ENCODE assay signal across 29 mouse cellular contexts in the genomic region with DNA sequence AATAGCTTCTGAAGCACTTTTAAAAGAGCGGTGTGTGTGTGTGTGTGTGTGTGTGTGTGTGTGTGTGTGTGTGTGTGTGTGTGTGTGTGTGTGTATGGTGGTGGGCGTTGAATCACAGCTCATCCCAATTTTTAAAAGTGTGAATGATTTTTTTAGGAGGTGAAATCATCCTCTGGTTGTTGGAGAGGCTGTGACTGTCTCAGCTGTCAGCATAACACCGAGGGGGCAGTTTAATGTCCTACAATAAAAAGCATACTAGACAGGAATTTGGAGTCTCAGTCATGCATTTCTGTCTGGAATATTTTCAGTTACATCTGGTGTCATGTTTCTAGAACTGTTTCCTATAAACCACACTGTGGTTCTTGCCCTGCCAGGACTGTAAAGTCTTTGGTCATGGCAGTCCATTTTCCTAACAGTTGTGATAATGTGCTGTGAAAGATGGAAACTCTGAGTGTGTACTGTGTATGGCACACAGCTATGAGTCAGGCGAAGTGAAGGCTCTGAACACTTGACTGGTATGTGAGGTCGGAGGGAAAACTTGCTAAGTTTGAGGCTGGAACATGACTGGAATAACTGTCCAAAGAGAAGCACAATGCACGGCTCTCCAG. TPM values are rescaled to one million over a fixed set of nuclear protein-coding genes. Genes with fewer than 3 reads are reported as not detected.
DNase-seq lines count a peak whose midpoint lies in the region; ATAC-seq and TF ChIP-seq lines count a peak whose summit lies in the region.
"Had no signal": no experiment of that assay in that cellular context is flagged by ENCODE, and none has a peak within 500 bp of the region (broad histone marks: within the 10 kb centered on the region; RNA-seq: fewer than 3 reads in every experiment).

No protein-coding gene starts in this region.

- no peak for TF ChIP-seq POLR2A in myocyte (IDR thresholded peaks at IDR 0.05; ENCODE audit: insufficient read length, low read depth)

- intact Hi-C loops in heart, postnatal 36 days (cut with DNase I): no loop called here

- no peaks in the 10 kb centered on the region for H3K4me1 ChIP-seq in embryonic facial prominence, embryonic 15.5 days
- H3K4me1 ChIP-seq in hindbrain, embryonic 12.5 days: no peaks in the 10 kb centered on the region
- H3K4me1 ChIP-seq: forebrain, embryonic 12.5 days; heart, embryonic 10.5 days; heart, embryonic 15.5 days; hindbrain, embryonic 13.5 days; midbrain, embryonic 12.5 days had no signal

- no peaks in the 10 kb centered on the region for H3K27me3 ChIP-seq in embryonic facial prominence, embryonic 15.5 days
- no peaks in the 10 kb centered on the region for H3K27me3 ChIP-seq in myocyte (ENCODE audit: control insufficient read depth, insufficient read depth, insufficient read length)
- no peaks in the 10 kb centered on the region for H3K27me3 ChIP-seq in hindbrain, embryonic 12.5 days
- H3K27me3 ChIP-seq: forebrain, embryonic 12.5 days; heart, embryonic 15.5 days; hindbrain, embryonic 13.5 days; megakaryocyte, embryonic 14.5 days; midbrain, embryonic 12.5 days had no signal

- no peaks in the 10 kb centered on the region for H3K9me3 ChIP-seq in embryonic facial prominence, embryonic 15.5 days (replicated peaks)
- no peaks in the 10 kb centered on the region for H3K9me3 ChIP-seq in hindbrain, embryonic 12.5 days (replicated peaks)
- H3K9me3 ChIP-seq: forebrain, embryonic 12.5 days; heart, embryonic 10.5 days; heart, embryonic 15.5 days; hindbrain, embryonic 13.5 days; megakaryocyte, embryonic 14.5 days; midbrain, embryonic 12.5 days had no signal

- H3ac ChIP-seq in myocyte (ENCODE audit: control insufficient read depth, insufficient read length): no peak overlapping the region

- no peak overlapping the region for H3K4me2 ChIP-seq in embryonic facial prominence, embryonic 15.5 days (replicated peaks)
- H3K4me2 ChIP-seq in myocyte (ENCODE audit: low read depth): peak overlapping the region; percentile 68
- H3K4me2 ChIP-seq in hindbrain, embryonic 12.5 days (replicated peaks): no peak overlapping the region
- H3K4me2 ChIP-seq: forebrain, embryonic 12.5 days; heart, embryonic 15.5 days; hindbrain, embryonic 13.5 days; lung, embryonic 14.5 days; midbrain, embryonic 12.5 days had no signal

- H3K79me2 ChIP-seq in myocyte (ENCODE audit: control insufficient read depth, insufficient read depth): no peaks in the 10 kb centered on the region

- H3K36me3 ChIP-seq in embryonic facial prominence, embryonic 15.5 days: peaks cover 43% of the 10 kb centered on the region
- H3K36me3 ChIP-seq in myocyte (ENCODE audit: control insufficient read depth, insufficient read depth): peaks cover 14% of the 10 kb centered on the region
- H3K36me3 ChIP-seq in hindbrain, embryonic 12.5 days: peaks cover 52% of the 10 kb centered on the region

- ATAC-seq in embryonic facial prominence, embryonic 15.5 days (ENCODE audit: insufficient number of reproducible peaks, low FRiP score, low TSS enrichment, low read depth): peak; percentile 47; the same call in 1 of the 2 replicates
- ATAC-seq in hindbrain, embryonic 12.5 days (ENCODE audit: low FRiP score): no peak
- ATAC-seq: forebrain, postnatal 0 days; intestine, postnatal 0 days had no signal

- H3K9ac ChIP-seq in embryonic facial prominence, embryonic 15.5 days: no peak overlapping the region
- H3K9ac ChIP-seq in hindbrain, embryonic 12.5 days: no peak overlapping the region
- H3K9ac ChIP-seq: forebrain, embryonic 12.5 days; forebrain, postnatal 0 days; heart, embryonic 15.5 days; hindbrain, embryonic 13.5 days; liver, embryonic 14.5 days; lung, embryonic 14.5 days; midbrain, embryonic 12.5 days had no signal

- no peak overlapping the region for H3K4me3 ChIP-seq in embryonic facial prominence, embryonic 15.5 days (replicated peaks)
- H3K4me3 ChIP-seq in myocyte: no peak overlapping the region
- H3K4me3 ChIP-seq in hindbrain, embryonic 12.5 days: no peak overlapping the region
- H3K4me3 ChIP-seq: erythroblast, embryonic 14.5 days; forebrain, embryonic 12.5 days; heart, embryonic 10.5 days; heart, embryonic 15.5 days; hindbrain, embryonic 13.5 days; left cerebral cortex, adult 2 months; megakaryocyte, embryonic 14.5 days; midbrain, embryonic 12.5 days had no signal

- no peak overlapping the region for H3K27ac ChIP-seq in embryonic facial prominence, embryonic 15.5 days (replicated peaks)
- H3K27ac ChIP-seq in hindbrain, embryonic 12.5 days: no peak overlapping the region
- H3K27ac ChIP-seq: forebrain, embryonic 12.5 days; heart, embryonic 10.5 days; heart, embryonic 15.5 days; hindbrain, embryonic 13.5 days; left cerebral cortex, adult 2 months; liver, embryonic 14.5 days; midbrain, embryonic 12.5 days had no signal

- 71% methylated on average over 6 of the region's 6 CpGs for WGBS in embryonic facial prominence, embryonic 15.5 days
- WGBS in hindbrain, embryonic 12.5 days: 90% methylated on average over 6 of the region's 6 CpGs

- peak; percentile 25 for DNase-seq in heart, adult 11 months
- DNase-seq in heart, postnatal 36 days: no peak
- peak; percentile 10 to 16 for DNase-seq in right cerebral cortex, adult 2 months (ENCODE audit: low spot score in 2 of 2)
- DNase-seq in right cerebral cortex, postnatal 25 days: no peak
- DNase-seq in cerebellum, postnatal 25 days: no peak
- DNase-seq: adrenal gland, postnatal 25 days; B cell, adult 2 months; cerebellum, adult 18-20 months; cerebellum, postnatal 14 days; forebrain, postnatal 0 days; gastrocnemius, postnatal 14 days; kidney, postnatal 14 days; liver; lung, embryonic 14.5 days; lung, postnatal 4 days; thymus, postnatal 4 days had no signal

TF ChIP-seq in myocyte, 11 proteins besides CTCF, POLR2A, EP300 and RAD21:
- TF ChIP-seq CEBPB (IDR thresholded peaks at IDR 0.05; ENCODE audit: insufficient read depth, poor library complexity, severe bottlenecking) (no peak), POLR2AphosphoS2 (IDR thresholded peaks at IDR 0.05; ENCODE audit: insufficient read length, low read depth) (no peak), MAX (IDR thresholded peaks at IDR 0.05; ENCODE audit: low read depth) (no peak), MYOG (IDR thresholded peaks at IDR 0.05; ENCODE audit: control insufficient read depth in 1 of 3, insufficient read depth in 1 of 3, insufficient read length in 2 of 3, low read depth in 2 of 3) (no peak), MYOD1 (IDR thresholded peaks at IDR 0.05; ENCODE audit: control insufficient read depth in 1 of 3, insufficient read length in 2 of 3, low read depth in 2 of 3) (peak in 1 of 3 experiments; percentile 10), REST (IDR thresholded peaks at IDR 0.05; ENCODE audit: insufficient read depth, insufficient read length) (no peak), SRF (IDR thresholded peaks at IDR 0.05; ENCODE audit: control insufficient read depth, insufficient read length, low read depth) (no peak)

RNA-seq across cellular contexts. Expression of a gene that starts 8.5 kb away (rescaled TPM):
- total RNA-seq in heart, postnatal 36 days (2021): 10 to 100 TPM; 20.4 to 23.1 TPM
- polyA plus RNA-seq in embryonic facial prominence, embryonic 15.5 days (2015; fragmentation: Nextera tagmentation; extraction: Ambion mirVana): 30.5 and 31.1 TPM in 2 replicates
- 20.2 TPM for polyA plus RNA-seq in myocyte (2012; fragmentation: generic; extraction: Trizol)
- 32.8 and 35.5 TPM in 2 replicates for polyA plus RNA-seq in hindbrain, embryonic 12.5 days (2016; fragmentation: Nextera tagmentation; extraction: Ambion mirVana)

RNA-seq across cellular contexts. Expression of a gene that starts 8.5 kb away (rescaled TPM):
- total RNA-seq in heart, postnatal 36 days (2021): 10 to 100 TPM; 34.8 to 38.3 TPM
- 52.2 and 53.8 TPM in 2 replicates for polyA plus RNA-seq in embryonic facial prominence, embryonic 15.5 days (2015; fragmentation: Nextera tagmentation; extraction: Ambion mirVana)
- polyA plus RNA-seq in myocyte (2012; fragmentation: generic; extraction: Trizol): 19.5 TPM
- polyA plus RNA-seq in hindbrain, embryonic 12.5 days (2016; fragmentation: Nextera tagmentation; extraction: Ambion mirVana): 80.1 and 87.0 TPM in 2 replicates

RNA-seq across cellular contexts. Expression of a gene that starts 36.1 kb away (rescaled TPM):
- total RNA-seq in heart, postnatal 36 days (2021): 10 to 100 TPM; 14.8 to 16.5 TPM
- polyA plus RNA-seq in embryonic facial prominence, embryonic 15.5 days (2015; fragmentation: Nextera tagmentation; extraction: Ambion mirVana): 35.7 and 36.3 TPM in 2 replicates
- 7.2 TPM for polyA plus RNA-seq in myocyte (2012; fragmentation: generic; extraction: Trizol)
- 27.9 and 28.7 TPM in 2 replicates for polyA plus RNA-seq in hindbrain, embryonic 12.5 days (2016; fragmentation: Nextera tagmentation; extraction: Ambion mirVana)

Comparison
In these comparisons a context has a peak if more than half of its experiments do, and no peak if none do; other contexts are left out.
1. DNase-seq: peak in heart, adult 11 months (single experiment) and right cerebral cortex, adult 2 months (2 of 2); none in heart, postnatal 36 days (0 of 2), right cerebral cortex, postnatal 25 days (single experiment) and cerebellum, postnatal 25 days (0 of 2).